Mouse (Mus musculus) splenic B cell, adult 2 months (primary cell): ENCODE data around the gene Prkg1.

Experiments used
- DNase-seq: peaks from one replicate; pipeline ENCODE4 v3.0.0-alpha.2; 2011; ENCODE audit warnings: low read depth, low spot score
- H3K27me3 ChIP-seq: 2 replicates; pipeline ENCODE4 v1.6.1; 2012; ENCODE audit warnings: mild to moderate bottlenecking, low read length, moderate library complexity, mixed read lengths; ENCODE audit not compliant: control insufficient read depth, poor library complexity, insufficient read depth, severe bottlenecking
- H3K36me3 ChIP-seq: 2 replicates; pipeline ENCODE4 v1.6.1; 2012; ENCODE audit warnings: mild to moderate bottlenecking, low read length, moderate library complexity, mixed read lengths; ENCODE audit not compliant: control insufficient read depth, poor library complexity, insufficient read depth, severe bottlenecking

The Prkg1 gene

DNA sequence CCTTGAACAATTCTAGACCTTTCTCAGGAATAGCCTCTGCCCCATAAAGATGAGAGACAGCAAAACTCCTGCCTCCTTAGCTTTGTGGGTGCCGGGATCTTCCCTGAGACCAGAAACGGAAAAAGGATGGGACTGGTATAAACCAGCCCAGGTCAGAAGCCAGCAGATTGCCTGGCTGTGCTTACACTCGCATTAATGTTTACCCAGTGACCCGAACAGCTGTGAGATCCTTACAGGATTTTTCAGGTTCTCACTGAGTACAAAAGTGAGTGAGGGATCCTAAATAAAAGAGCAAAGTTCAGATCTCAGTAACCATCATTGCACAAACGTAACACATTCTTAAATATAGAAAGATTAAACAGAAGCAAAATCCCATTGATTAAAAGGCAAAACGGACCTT lies 1248.1 kb downstream of the Prkg1 start:
- DNase-seq, result no peak
- Histone ChIP-seq H3K27me3 (no peaks in the 10 kb centered on the region), H3K36me3 (no peaks in the 10 kb centered on the region)
